Mouse (Mus musculus) G1E (cell line): ENCODE measurements around the gene Lap3. TPM values are rescaled to one million over a fixed set of nuclear protein-coding genes. Genes with fewer than 3 reads are reported as not detected.

Experiments used
- ATAC-seq: 2 replicates; pipeline ENCODE4 v1.8.0; 2016; ENCODE audit warnings: mild to moderate bottlenecking; ENCODE audit not compliant: insufficient number of reproducible peaks, poor library complexity, low FRiP score, severe bottlenecking; ENCODE audit errors: extremely low read depth
- DNase-seq: peaks from one replicate; pipeline ENCODE4 v3.0.0; 2012; ENCODE audit warnings: low spot score
- H3K27me3 ChIP-seq: 2 replicates; pipeline ENCODE4 v1.6.1; 2012; ENCODE audit warnings: mild to moderate bottlenecking, low read length, inconsistent platforms; ENCODE audit not compliant: insufficient read depth
- H3K36me3 ChIP-seq: replicated peaks from 2 replicates; pipeline ENCODE3; 2012; ENCODE audit warnings: mild to moderate bottlenecking, inconsistent platforms
- H3K4me1 ChIP-seq: 2 replicates; pipeline ENCODE4 v1.6.1; 2012; ENCODE audit warnings: low read depth, low read length, inconsistent platforms, mixed read lengths; ENCODE audit not compliant: insufficient read depth
- H3K4me3 ChIP-seq: 2 replicates; pipeline ENCODE4 v1.5.1; 2012; ENCODE audit warnings: low read depth, mild to moderate bottlenecking, inconsistent platforms, low read length, moderate library complexity, mixed read lengths
- H3K9me3 ChIP-seq: replicated peaks from 2 replicates; pipeline ENCODE4 v1.6.1; 2012; ENCODE audit warnings: inconsistent platforms
- CTCF ChIP-seq: IDR thresholded peaks from 2 replicates; pipeline ENCODE4 v1.5.1; 2012; ENCODE audit warnings: low read depth, low read length, inconsistent platforms, mixed read lengths
- GATA1 ChIP-seq: IDR thresholded peaks from 2 replicates; pipeline ENCODE4 v1.6.1; 2012; ENCODE audit warnings: borderline replicate concordance, low read length, inconsistent platforms, mixed read lengths
- GATA2 ChIP-seq: IDR thresholded peaks from 2 replicates; pipeline ENCODE4 v1.6.1; 2012; ENCODE audit warnings: low read depth, low read length, inconsistent platforms, borderline replicate concordance
- POLR2AphosphoS5 ChIP-seq: IDR thresholded peaks from 2 replicates; pipeline ENCODE4 v1.6.1; 2012; ENCODE audit warnings: low read depth, low read length, inconsistent platforms; ENCODE audit not compliant: insufficient replicate concordance
- TAL1 ChIP-seq: conservative IDR thresholded peaks from 2 replicates; pipeline ENCODE4 v1.6.1; 2012; ENCODE audit warnings: low read depth, low read length, inconsistent platforms, mixed read lengths
- polyA plus RNA-seq: library from polyadenylated mRNA; stranded (reverse); fragments of >175 nt; gene quantifications from 2 replicates; pipeline ENCODE4 v1.2.3, GENCODE M21; 2012
- total RNA-seq, 2 experiments: library from RNA; stranded (forward) in 1 of 2; stranded (reverse) in 1 of 2; fragments of 200-1000 nt in 1 of 2; fragments of >200 nt in 1 of 2; fragmentation: Nextera tagmentation in 1 of 2; gene quantifications; 2 replicates each; pipeline ENCODE4 v1.2.3; 2014 to 2017

Lap3 gene
- total and polyA plus RNA-seq, 3 experiments: 22.9 to 49.6 (median 47.9) TPM

GRCm38 (mm10) chr5:45454456-45454855, 38.7 kb upstream of the Lap3 start:
- Histone ChIP-seq H3K9me3 (no peaks in the 10 kb centered on the region), H3K27me3 (peaks cover 34% of the 10 kb centered on the region), H3K4me3 (no peak overlapping the region), H3K36me3 (no peaks in the 10 kb centered on the region), H3K4me1 (peaks cover 13% of the 10 kb centered on the region)
- no peak for ATAC-seq
- DNase-seq: no peak
- TF ChIP-seq CTCF (no peak), TAL1 (no peak)

DNA sequence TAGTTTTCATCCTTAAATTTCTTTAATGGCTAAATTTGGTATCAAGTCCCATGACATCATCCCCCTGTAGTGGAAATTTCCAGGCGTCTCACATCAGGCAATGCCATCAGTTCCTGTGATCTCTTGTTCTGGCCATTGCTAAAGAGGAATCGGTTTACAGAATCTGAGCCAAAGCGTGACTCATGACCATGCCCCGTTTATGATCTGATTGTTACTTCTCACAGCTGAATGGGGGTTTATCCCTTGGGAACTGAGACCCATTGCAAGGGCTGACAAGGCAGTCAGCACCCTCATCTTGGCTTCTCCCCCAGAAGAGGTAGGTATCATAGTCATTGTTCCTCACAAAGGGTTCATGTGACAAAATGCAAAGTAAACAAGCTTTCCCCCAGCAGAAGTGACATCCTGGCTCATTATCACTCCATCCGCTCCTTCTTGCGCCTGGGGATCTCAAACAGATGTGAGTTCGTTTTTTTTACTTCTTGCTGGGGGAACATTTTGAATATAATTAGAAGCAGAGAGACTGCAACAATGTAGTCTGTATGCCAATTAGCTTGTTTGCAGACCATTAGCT, 20.2 kb upstream of the Lap3 start:
- no peak for TF ChIP-seq TAL1
- no peak for TF ChIP-seq GATA1
- no peak for TF ChIP-seq GATA2
- no peak for TF ChIP-seq CTCF
- no peak for TF ChIP-seq POLR2AphosphoS5
- Histone ChIP-seq H3K4me1 (no peaks in the 10 kb centered on the region), H3K9me3 (no peaks in the 10 kb centered on the region), H3K27me3 (peaks cover 10% of the 10 kb centered on the region; the same call in 1 of the 2 replicates), H3K36me3 (no peaks in the 10 kb centered on the region), H3K4me3 (no peak overlapping the region)
- ATAC-seq: no peak
- no peak for DNase-seq

DNA sequence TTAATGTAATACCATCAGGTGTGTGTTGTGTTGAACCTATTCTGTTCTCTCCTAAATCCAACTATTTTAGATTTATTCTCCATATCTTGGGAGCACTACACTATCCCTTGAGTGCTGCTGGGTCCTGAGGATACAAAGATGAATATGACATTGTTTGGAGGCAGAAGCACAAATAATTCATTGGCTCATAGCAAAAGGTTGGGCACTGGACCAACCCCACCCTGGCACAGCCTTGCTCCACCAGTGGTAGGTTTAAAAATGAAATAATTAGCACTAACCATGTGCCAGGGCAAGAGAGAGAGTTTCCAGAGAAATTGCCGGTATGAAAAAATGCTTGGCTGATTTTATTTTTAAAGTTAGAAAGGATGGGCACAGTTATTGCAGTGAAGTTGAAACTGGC, 19.7 kb upstream of the Lap3 start:
- H3K27me3 ChIP-seq: peaks cover 10% of the 10 kb centered on the region; the same call in 1 of the 2 replicates
- no peaks in the 10 kb centered on the region for H3K9me3 ChIP-seq
- TF ChIP-seq GATA2 (no peak), POLR2AphosphoS5 (no peak), GATA1 (no peak)
- no peaks in the 10 kb centered on the region for H3K4me1 ChIP-seq
- DNase-seq (no peak), ATAC-seq (no peak)
- no peaks in the 10 kb centered on the region for H3K36me3 ChIP-seq
- H3K4me3 ChIP-seq: no peak overlapping the region

- no peaks in the 10 kb centered on the region for H3K9me3 ChIP-seq
- DNase-seq: peak; percentile 24
- no peaks in the 10 kb centered on the region for H3K4me1 ChIP-seq
- peaks cover 10% of the 10 kb centered on the region; the same call in 1 of the 2 replicates for H3K27me3 ChIP-seq
- ATAC-seq: peak; percentile 15; the same call in 1 of the 2 replicates
- TF ChIP-seq POLR2AphosphoS5 (no peak), CTCF (no peak), GATA2 (no peak), GATA1 (no peak)
- no peaks in the 10 kb centered on the region for H3K36me3 ChIP-seq
- H3K4me3 ChIP-seq: no peak overlapping the region
Measured at GRCm38 (mm10) chr5:45474215-45474614, 19.0 kb upstream of the Lap3 start.

DNA sequence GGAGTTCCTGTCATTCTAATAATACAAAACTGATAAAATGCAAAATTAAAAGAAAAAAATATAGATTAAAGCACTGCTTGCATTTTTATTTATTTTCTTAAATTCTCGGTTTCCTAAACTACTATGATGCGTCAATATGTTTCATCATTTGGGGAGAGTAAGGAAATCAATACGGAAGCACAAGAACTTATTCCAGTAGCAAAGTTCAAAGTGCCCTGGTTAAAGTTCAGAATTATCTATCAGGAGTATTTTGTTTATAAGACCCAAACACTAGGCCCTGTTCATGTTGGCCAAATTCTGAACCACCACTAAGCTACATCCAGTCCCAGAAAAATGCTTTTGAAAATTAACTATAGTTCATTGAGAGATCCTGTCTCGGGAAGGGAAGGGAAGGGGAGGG, 18.4 kb upstream of the Lap3 start:
- Histone ChIP-seq H3K4me1 (no peaks in the 10 kb centered on the region), H3K27me3 (peaks cover 10% of the 10 kb centered on the region; the same call in 1 of the 2 replicates), H3K36me3 (no peaks in the 10 kb centered on the region), H3K4me3 (no peak overlapping the region), H3K9me3 (no peaks in the 10 kb centered on the region)
- DNase-seq (no peak), ATAC-seq (no peak)
- TF ChIP-seq POLR2AphosphoS5 (no peak), GATA2 (no peak), TAL1 (no peak), CTCF (no peak), GATA1 (no peak)

GRCm38 (mm10) chr5:45475771-45476170, 17.4 kb upstream of the Lap3 start:
- DNase-seq (no peak), ATAC-seq (no peak)
- H3K4me3 ChIP-seq: no peak overlapping the region
- no peaks in the 10 kb centered on the region for H3K36me3 ChIP-seq
- TF ChIP-seq GATA1 (no peak), GATA2 (no peak), TAL1 (no peak), CTCF (no peak), POLR2AphosphoS5 (no peak)
- peaks cover 15% of the 10 kb centered on the region; the same call in 1 of the 2 replicates for H3K27me3 ChIP-seq
- no peaks in the 10 kb centered on the region for H3K4me1 ChIP-seq
- H3K9me3 ChIP-seq: no peaks in the 10 kb centered on the region
